Mouse (Mus musculus) liver, postnatal 0 days (tissue): ENCODE measurements around the gene Hist1h2an.

Source experiments
- CTCF ChIP-seq: sonication (generic); IDR thresholded peaks from 2 replicates; pipeline ENCODE4 v1.5.1; 2016; ENCODE audit warnings: antibody characterized with exemption, low read depth
- EP300 ChIP-seq: IDR thresholded peaks from 2 replicates; pipeline ENCODE4 v1.6.1; 2016; ENCODE audit warnings: antibody characterized with exemption, low read depth, mild to moderate bottlenecking

GRCm38 (mm10) chr13:21751827-21752226, 35.2 kb downstream of the Hist1h2an start:
- TF ChIP-seq CTCF (no peak), EP300 (no peak)
